Mouse (Mus musculus): ENCODE results near the gene 4930486L24Rik. TPM values are rescaled to one million over a fixed set of nuclear protein-coding genes. Genes with fewer than 3 reads are reported as not detected.

4930486L24Rik gene
- polyA plus RNA-seq, 1 experiment from 2014 or later: 0.14 TPM

DNA sequence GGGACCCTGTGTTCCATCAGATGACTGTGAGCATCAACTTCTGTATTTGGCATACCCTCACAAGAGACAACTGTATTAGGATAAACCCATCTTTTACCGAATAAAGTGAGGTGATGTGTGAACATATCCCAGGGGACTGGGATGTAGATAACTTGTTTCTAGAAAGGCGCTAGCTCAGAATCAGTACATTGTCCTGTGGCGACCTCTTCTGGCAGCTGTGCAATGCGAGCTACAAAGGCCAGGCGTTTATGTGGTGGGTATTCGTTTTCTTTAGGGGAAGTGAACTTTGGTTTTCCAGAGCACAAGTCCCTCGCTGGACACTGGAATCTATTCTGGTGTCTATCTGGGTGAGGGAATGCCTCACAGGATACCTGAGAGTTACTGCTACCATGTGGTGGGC, 44.8 kb downstream of the 4930486L24Rik start:
- DNase-seq (ENCODE audit: low spot score): peak; percentile 45
- Histone ChIP-seq H3K27me3 (ENCODE audit: low read depth, poor library complexity, severe bottlenecking) (no peaks in the 10 kb centered on the region), H3K9me3 (replicated peaks) (no peaks in the 10 kb centered on the region), H3K36me3 (no peaks in the 10 kb centered on the region), H3K27ac (replicated peaks) (no peak overlapping the region), H3K4me3 (no peak overlapping the region), H3K4me1 (no peaks in the 10 kb centered on the region)
- WGBS: 21% methylated on average over 7 of the region's 7 CpGs

- WGBS: 79% methylated on average over 1 of the region's 1 CpGs
- Histone ChIP-seq H3K9me3 (replicated peaks) (no peaks in the 10 kb centered on the region), H3K4me1 (no peaks in the 10 kb centered on the region), H3K27me3 (ENCODE audit: low read depth, poor library complexity, severe bottlenecking) (no peaks in the 10 kb centered on the region), H3K4me3 (no peak overlapping the region), H3K27ac (replicated peaks) (no peak overlapping the region), H3K36me3 (no peaks in the 10 kb centered on the region)
- no peak for DNase-seq (ENCODE audit: low spot score)
Observed at GRCm38 (mm10) chr13:60813722-60814121, 50.6 kb downstream of the 4930486L24Rik start.

DNA sequence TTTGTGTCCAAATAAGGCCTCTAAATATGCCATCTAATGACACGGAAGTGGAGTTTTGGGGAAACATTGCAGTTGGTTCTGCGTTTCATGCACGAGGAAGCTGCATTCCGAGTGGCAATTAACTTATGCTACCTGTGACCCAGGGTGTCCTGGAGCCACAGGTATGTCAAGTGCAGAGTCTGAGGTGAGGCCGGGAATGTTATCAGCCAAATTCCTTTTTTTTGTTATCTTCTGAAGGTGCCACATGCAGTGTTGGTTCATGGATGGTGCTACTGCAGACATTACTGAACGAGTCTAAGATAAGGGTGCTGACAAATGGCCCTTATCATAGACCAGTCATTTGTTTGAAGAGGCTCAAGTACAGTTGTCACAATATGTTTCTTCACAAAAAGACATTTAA, 51.5 kb downstream of the 4930486L24Rik start:
- Histone ChIP-seq H3K27ac (replicated peaks) (no peak overlapping the region), H3K4me1 (no peaks in the 10 kb centered on the region), H3K36me3 (no peaks in the 10 kb centered on the region), H3K9me3 (replicated peaks) (no peaks in the 10 kb centered on the region), H3K4me3 (no peak overlapping the region), H3K27me3 (ENCODE audit: low read depth, poor library complexity, severe bottlenecking) (no peaks in the 10 kb centered on the region)
- no peak for DNase-seq (ENCODE audit: low spot score)
- WGBS: 91% methylated on average over 6 of the region's 6 CpGs

DNA sequence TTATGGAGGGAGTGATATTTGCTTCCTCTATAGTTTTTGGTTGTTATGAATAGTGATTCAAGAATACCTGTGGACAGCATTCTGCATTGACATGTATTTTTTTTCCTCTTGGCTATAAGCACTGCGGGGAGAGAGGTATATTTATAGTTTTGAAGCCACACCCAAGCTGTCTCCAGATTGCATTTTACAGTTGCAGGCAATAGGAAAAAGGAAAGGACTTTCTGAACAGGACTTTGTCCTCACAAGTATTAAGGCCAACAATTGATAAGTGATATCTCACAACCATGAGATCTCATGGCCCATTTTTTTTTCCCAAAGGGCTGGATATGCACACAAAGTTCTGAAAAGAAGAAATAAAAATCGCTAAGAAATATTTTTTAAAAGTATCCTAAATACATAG, 54.6 kb downstream of the 4930486L24Rik start:
- no peaks in the 10 kb centered on the region for H3K4me1 ChIP-seq
- 82% methylated on average over 2 of the region's 2 CpGs for WGBS
- no peaks in the 10 kb centered on the region for H3K36me3 ChIP-seq
- H3K4me3 ChIP-seq: no peak overlapping the region
- no peaks in the 10 kb centered on the region for H3K27me3 ChIP-seq (ENCODE audit: low read depth, poor library complexity, severe bottlenecking)
- H3K9me3 ChIP-seq (replicated peaks): no peaks in the 10 kb centered on the region
- no peak overlapping the region for H3K27ac ChIP-seq (replicated peaks)
- DNase-seq (ENCODE audit: low spot score): no peak

GRCm38 (mm10) chr13:60802749-60803148, 61.5 kb downstream of the 4930486L24Rik start, which contains the start of gene Ctsll3:
TSS of gene Ctsll3 (minus strand) at chr13:60802849.
- no peak within 1 kb of the TSS for H3K4me3 ChIP-seq
- H3K9me3 ChIP-seq (replicated peaks): no peaks in the 10 kb centered on the region
- no peaks in the 10 kb centered on the region for H3K4me1 ChIP-seq
- DNase-seq (ENCODE audit: low spot score): no peak
- no peaks in the 10 kb centered on the region for H3K27me3 ChIP-seq (ENCODE audit: low read depth, poor library complexity, severe bottlenecking)
- H3K36me3 ChIP-seq: no peaks in the 10 kb centered on the region
- no peak within 1 kb of the TSS for H3K27ac ChIP-seq (replicated peaks)
- WGBS: 79% methylated on average over 1 of the region's 1 CpGs

Other genes starting within 250 kb of the 4930486L24Rik start
- gene BC051665, start 78.1 kb downstream of the 4930486L24Rik start, polyA plus RNA-seq (2016; fragmentation: Nextera tagmentation; extraction: Ambion mirVana): not detected in 2 replicates
- gene Ctsll3, start 61.6 kb downstream of the 4930486L24Rik start, polyA plus RNA-seq (2016; fragmentation: Nextera tagmentation; extraction: Ambion mirVana): not detected in 2 replicates
- not detected in 2 replicates for gene Gm49392, start 32.4 kb upstream of the 4930486L24Rik start, polyA plus RNA-seq (2016; fragmentation: Nextera tagmentation; extraction: Ambion mirVana)
- 1.1 and 1.6 TPM in 2 replicates for gene Ctla2b, start 33.0 kb upstream of the 4930486L24Rik start, polyA plus RNA-seq (2016; fragmentation: Nextera tagmentation; extraction: Ambion mirVana)
- gene Tpbpb, start 40.4 kb upstream of the 4930486L24Rik start, polyA plus RNA-seq (2016; fragmentation: Nextera tagmentation; extraction: Ambion mirVana): not detected in 2 replicates
- not detected in 2 replicates for gene Gm49393, start 71.1 kb upstream of the 4930486L24Rik start, polyA plus RNA-seq (2016; fragmentation: Nextera tagmentation; extraction: Ambion mirVana)
- 0.70 and 0.79 TPM in 2 replicates for gene Gm49391, start 72.1 kb upstream of the 4930486L24Rik start, polyA plus RNA-seq (2016; fragmentation: Nextera tagmentation; extraction: Ambion mirVana)
- gene Ctla2a, start 72.2 kb upstream of the 4930486L24Rik start, polyA plus RNA-seq (2016; fragmentation: Nextera tagmentation; extraction: Ambion mirVana): 12.1 and 13.5 TPM in 2 replicates
- not detected in 2 replicates for gene Tpbpa, start 77.5 kb upstream of the 4930486L24Rik start, polyA plus RNA-seq (2016; fragmentation: Nextera tagmentation; extraction: Ambion mirVana)
- not detected in 2 replicates for gene Ctsj, start 141.5 kb upstream of the 4930486L24Rik start, polyA plus RNA-seq (2016; fragmentation: Nextera tagmentation; extraction: Ambion mirVana)
- gene Ctsq, start 176.2 kb upstream of the 4930486L24Rik start, polyA plus RNA-seq (2016; fragmentation: Nextera tagmentation; extraction: Ambion mirVana): not detected in 2 replicates

All from midbrain, embryonic 10.5 days (tissue).